Mouse (Mus musculus) megakaryocyte-erythroid progenitor cell, adult 5 weeks (primary cell): ENCODE results near the gene Olfr883. TPM values are rescaled to one million over a fixed set of nuclear protein-coding genes. Genes with fewer than 3 reads are reported as not detected.

Experiments used
- polyA plus RNA-seq: library from polyadenylated mRNA; stranded (reverse); fragments of >175 nt; gene quantifications from 2 replicates; pipeline ENCODE4 v1.2.3, GENCODE M21; 2012

Olfr883 gene
- polyA plus RNA-seq: not detected in 2 replicates

GRCm38 (mm10) chr9:38025508-38025907 lies at the start of gene Olfr883:
Gene Olfr883 (plus strand): TSS chr9:38025808.

DNA sequence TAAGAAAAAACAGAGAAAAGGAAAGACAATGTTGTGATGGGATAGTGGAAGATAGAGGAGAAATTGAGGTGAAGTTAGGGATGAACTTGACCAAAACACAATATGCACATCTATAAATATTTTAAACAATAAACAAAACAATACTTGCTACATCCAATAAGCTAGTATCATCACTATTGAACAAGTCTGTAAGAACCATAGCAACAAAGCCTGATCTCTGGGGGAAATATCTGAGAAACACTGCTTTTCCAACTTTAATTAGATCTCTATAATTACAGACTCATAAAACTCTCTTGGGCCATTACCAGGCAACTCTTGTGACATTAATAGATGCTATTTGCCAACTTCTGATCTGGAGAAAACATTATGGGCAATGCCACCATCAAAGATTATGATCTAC lies 34.1 kb upstream of the Olfr883 start, which contains the start of gene Olfr881:
TSS of gene Olfr881 (plus strand) at position 301 of the 400 bp plus-strand sequence.

GRCm38 (mm10) chr9:38046255-38046654 lies 20.6 kb downstream of the Olfr883 start, which contains the start of gene Olfr884:
Gene Olfr884 (plus strand): TSS chr9:38046555.

DNA sequence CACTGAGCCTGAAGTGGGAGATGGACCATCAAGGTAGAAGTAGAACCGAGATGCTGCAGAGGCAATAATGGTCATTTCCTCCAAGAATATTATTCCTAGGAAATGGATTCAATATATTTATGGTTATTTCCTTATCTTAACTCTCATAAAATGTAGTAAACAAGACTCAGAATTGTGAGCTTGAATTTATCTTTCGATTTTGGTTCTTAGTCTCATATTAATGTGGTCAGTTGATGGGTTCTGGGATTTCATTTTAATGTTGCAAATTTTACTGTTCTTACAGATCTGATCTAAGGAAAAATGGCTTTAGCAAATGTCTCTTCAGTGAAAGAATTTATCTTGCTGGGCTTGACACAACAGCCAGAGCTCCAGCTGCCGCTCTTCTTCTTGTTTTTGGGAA lies 35.4 kb downstream of the Olfr883 start, which contains the start of gene Olfr885:
TSS of gene Olfr885 (plus strand) at position 301 of the 400 bp plus-strand sequence.

Other genes starting within 250 kb of the Olfr883 start
- gene Olfr876, start 222.8 kb upstream of the Olfr883 start, polyA plus RNA-seq: not detected in 2 replicates
- gene Olfr877, start 171.5 kb upstream of the Olfr883 start, polyA plus RNA-seq: not detected in 2 replicates
- not detected in 2 replicates for gene Olfr145, start 129.1 kb upstream of the Olfr883 start, polyA plus RNA-seq
- 0.04 TPM in 1 of 2 replicates, not detected in the other for gene Olfr878, start 108.0 kb upstream of the Olfr883 start, polyA plus RNA-seq
- gene Olfr881, start 34.0 kb upstream of the Olfr883 start, polyA plus RNA-seq: not detected in 2 replicates
- not detected in 2 replicates for gene Olfr884, start 20.7 kb downstream of the Olfr883 start, polyA plus RNA-seq
- not detected in 2 replicates for gene Olfr885, start 35.5 kb downstream of the Olfr883 start, polyA plus RNA-seq
- 0.03 TPM in 1 of 2 replicates, not detected in the other for gene Olfr887, start 58.3 kb downstream of the Olfr883 start, polyA plus RNA-seq
- gene Olfr888, start 82.3 kb downstream of the Olfr883 start, polyA plus RNA-seq: not detected in 2 replicates
- gene Olfr889, start 89.4 kb downstream of the Olfr883 start, polyA plus RNA-seq: not detected in 2 replicates
- gene Olfr890, start 116.7 kb downstream of the Olfr883 start, polyA plus RNA-seq: not detected in 2 replicates
- not detected in 2 replicates for gene Olfr891, start 155.0 kb downstream of the Olfr883 start, polyA plus RNA-seq
- not detected in 2 replicates for gene Olfr893, start 182.6 kb downstream of the Olfr883 start, polyA plus RNA-seq
- gene Olfr894, start 192.2 kb downstream of the Olfr883 start, polyA plus RNA-seq: not detected in 2 replicates
- gene Olfr143, start 227.0 kb downstream of the Olfr883 start, polyA plus RNA-seq: not detected in 2 replicates
- gene Olfr895, start 242.0 kb downstream of the Olfr883 start, polyA plus RNA-seq: not detected in 2 replicates